Mouse (Mus musculus): ENCODE measurements at regions not wholly inside any gene's neighbourhood (a gene's known extent, or its start where the extent isn't known, plus 50 kb on each side); places are given as distances from the start of the nearest gene placed in this dataset.

DNA sequence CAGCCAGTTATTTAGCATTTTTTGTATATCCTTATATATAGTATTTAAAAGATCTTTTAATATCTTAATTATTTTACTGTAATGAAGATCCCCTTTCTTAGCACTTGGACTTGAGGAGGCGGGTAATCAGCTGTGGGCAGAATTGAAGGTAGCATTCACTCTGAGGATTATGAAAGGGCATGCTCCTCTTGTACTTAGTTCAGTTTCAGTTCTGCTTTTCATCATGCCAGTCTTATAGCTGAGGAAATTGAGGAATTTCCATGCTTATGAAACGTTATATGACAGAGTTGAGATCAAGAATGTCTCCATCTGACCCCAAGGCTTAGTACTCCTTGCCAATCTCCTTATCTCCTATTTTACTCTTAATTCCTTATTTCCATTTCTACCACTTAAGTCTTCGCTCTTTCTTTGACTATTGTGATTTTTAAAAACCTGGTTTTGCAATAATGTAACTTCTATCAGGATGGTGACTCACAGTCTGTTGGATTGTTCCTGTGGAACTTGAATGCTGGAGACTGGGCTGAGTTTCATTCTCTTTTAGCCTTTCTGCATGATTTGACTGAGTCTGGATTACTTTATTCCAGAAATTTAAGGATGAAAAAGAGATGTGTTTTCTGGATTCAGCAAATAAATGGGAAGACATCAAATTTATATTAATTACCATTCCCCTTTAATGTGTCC, 133.6 kb downstream of the Papss1 start:
- intact Hi-C loops (cut with DNase I) = no loop called here
- DNase-seq = no peak

DNA sequence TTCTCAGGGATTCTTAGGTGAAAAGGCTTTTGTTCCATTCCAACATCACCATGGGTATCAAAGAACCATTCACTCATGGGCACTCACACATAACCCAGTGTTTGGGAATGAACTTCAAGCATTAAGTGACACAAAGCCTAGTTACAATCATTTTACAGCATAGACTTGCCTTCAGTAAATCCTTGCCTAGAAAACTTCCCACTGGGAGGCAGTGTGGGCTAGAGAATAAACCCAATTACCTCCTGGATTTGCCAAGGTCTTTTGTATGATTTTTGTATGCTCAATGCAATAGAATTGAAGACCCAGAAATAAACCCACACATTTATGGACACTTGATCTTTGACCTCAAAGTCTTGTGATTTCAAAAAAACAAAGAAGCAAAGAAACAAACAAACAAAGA, 138.6 kb downstream of the Papss1 start:
- DNase-seq = peak in 1 of 2 experiments; percentile 11
- intact Hi-C loops (cut with DNase I) = no loop called here

DNA sequence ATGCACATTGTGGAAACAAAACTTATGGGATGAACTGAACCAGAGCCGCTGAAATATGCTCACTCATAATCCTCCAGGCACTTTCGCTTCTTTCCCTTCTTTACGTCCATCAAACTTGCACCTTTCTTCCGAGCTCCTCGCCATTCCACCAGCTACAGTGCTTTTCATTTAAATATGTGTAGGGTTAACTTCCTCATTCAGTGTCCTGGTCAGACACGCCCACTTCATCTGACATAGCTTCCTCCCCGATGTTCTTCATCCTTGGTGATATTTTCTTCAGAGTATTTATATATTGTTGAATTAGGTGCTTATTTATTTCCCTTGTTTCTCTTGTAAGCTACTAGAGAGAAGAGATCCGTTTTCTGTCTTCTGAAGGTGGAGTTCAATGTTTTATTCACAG, 149.0 kb downstream of the Papss1 start:
- intact Hi-C loops (cut with DNase I) = no loop called here
- DNase-seq = no peak

DNA sequence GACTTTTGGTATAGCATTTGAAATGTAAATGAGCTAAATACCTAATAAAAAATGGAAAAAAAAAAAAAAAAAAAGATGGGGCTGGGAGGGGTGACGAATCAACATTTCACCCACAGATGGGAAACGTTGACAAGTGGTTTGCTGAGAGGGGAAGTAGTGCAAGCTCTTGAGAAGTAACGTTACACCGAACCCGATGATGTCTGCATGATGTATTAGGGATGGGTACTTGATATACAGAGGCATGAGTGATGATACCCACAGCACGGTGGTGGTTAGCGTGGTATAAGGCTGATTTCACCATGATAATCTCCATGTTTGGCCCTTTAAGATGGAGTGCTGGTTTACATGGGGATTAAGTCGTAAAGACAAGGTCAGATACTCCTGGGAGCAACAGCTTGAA, 154.2 kb downstream of the Papss1 start:
- intact Hi-C loops (cut with DNase I) = no loop called here

DNA sequence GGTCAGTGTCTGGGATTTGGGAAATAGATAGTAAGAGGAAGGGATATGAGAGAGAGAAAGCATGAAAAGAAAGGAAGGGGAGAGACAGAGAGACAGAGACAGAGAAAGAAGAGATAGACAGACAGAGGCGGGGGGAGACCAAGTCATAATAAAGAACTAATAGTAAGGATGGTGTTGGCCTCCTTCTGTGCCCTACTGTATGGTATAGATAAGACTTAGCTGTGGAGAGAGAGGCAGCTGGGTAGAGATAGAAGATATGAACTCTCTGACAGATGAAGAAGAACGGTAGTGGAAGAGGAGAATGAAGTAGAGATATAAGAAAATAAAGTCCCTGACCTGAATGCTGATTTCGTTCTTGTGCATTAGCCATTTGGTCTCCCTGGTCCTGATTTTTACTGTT, 164.1 kb downstream of the Papss1 start:
- no peak for DNase-seq
- intact Hi-C loops (cut with DNase I) = no loop called here

More for the DNA sequence above, 154.2 kb downstream of the Papss1 start:
- no peak for DNase-seq

- peak in 1 of 2 experiments; percentile 5 for DNase-seq
- intact Hi-C loops (cut with DNase I) = no loop called here
These were observed 169.7 kb downstream of the Papss1 start for GRCm38 (mm10) chr3:131734226-131734625.

GRCm38 (mm10) chr3:131737461-131737860, 172.9 kb downstream of the Papss1 start:
- no peak for DNase-seq
- intact Hi-C loops (cut with DNase I) = no loop called here

- DNase-seq = no peak
- intact Hi-C loops (cut with DNase I) = no loop called here
These were observed 173.5 kb downstream of the Papss1 start for GRCm38 (mm10) chr3:131737953-131738598.

GRCm38 (mm10) chr3:131755537-131755936, 191.0 kb downstream of the Papss1 start:
- intact Hi-C loops (cut with DNase I) = no loop called here
- DNase-seq = no peak

DNA sequence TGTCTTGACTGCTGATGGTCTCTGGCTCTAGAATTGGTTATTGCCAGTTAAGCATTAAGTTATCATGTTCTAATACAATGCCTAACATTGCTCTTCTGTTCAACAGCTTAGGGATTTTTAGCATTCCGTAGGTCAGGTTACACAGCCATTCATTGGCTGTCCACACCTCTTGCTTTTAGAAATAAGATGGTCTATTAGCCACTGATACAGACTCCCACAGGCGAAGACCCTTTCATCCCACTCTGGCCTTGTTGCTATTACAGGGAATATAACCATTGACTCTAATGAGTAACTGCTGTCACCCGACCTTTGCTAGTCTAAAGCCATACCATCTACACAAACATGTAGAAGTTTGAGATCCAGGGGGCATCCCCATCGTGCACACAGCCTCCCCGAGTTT, 191.6 kb downstream of the Papss1 start:
- intact Hi-C loops (cut with DNase I) = no loop called here
- no peak for DNase-seq

DNA sequence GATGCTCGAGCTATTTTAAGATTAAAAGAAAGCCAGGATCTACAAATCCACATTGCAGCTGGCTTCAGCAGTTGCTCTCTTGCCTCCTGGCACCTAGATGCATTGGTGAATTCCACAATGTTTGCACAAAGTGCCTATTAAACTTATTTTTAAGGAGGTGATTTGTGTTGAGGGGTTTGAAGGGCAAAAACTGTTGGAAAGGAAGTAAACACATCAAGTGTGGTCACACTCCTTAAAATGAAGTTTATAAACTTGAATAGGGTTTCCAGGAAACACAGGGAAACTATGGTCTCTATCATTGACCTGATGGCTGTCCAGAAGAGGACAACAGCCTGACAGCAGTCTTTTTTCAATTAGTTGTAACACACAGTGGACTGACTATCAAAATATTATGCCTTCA, 205.4 kb downstream of the Papss1 start:
- no peak for DNase-seq
- intact Hi-C loops (cut with DNase I) = no loop called here

DNA sequence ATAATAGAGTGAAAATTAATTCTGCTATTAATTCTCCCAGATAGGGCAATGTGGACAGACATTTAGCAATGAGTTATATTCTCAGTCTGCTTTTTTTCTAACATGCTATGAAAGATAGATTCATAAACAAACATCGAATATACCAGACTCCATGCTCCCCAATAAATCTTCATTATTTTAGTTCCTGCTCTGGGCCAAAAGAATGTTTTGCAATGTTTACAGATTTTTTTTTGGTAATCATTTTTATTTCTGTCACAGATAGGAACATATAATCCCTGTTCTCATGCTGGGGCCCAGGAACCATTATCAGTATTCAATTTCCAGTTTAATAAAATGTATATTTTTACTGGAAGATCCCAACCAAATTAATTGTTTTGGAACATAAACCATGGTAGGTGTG, 205.9 kb downstream of the Papss1 start:
- intact Hi-C loops (cut with DNase I) = no loop called here
- no peak for DNase-seq

- intact Hi-C loops (cut with DNase I) = no loop called here
- DNase-seq = no peak
These were observed 207.4 kb downstream of the Papss1 start for GRCm38 (mm10) chr3:131771863-131772546.

- intact Hi-C loops (cut with DNase I) = no loop called here
- no peak for DNase-seq
These were observed 208.0 kb downstream of the Papss1 start for GRCm38 (mm10) chr3:131772593-131772992.

- DNase-seq = no peak
- intact Hi-C loops (cut with DNase I) = no loop called here
These were observed 210.9 kb downstream of the Papss1 start for GRCm38 (mm10) chr3:131775431-131775830.

GRCm38 (mm10) chr3:131776650-131777049, 212.1 kb downstream of the Papss1 start:
- intact Hi-C loops (cut with DNase I) = no loop called here

GRCm38 (mm10) chr3:131779803-131780202, 215.2 kb downstream of the Papss1 start:
- no peak for DNase-seq
- intact Hi-C loops (cut with DNase I) = no loop called here

More at GRCm38 (mm10) chr3:131776650-131777049, 212.1 kb downstream of the Papss1 start:
- no peak for DNase-seq

DNA sequence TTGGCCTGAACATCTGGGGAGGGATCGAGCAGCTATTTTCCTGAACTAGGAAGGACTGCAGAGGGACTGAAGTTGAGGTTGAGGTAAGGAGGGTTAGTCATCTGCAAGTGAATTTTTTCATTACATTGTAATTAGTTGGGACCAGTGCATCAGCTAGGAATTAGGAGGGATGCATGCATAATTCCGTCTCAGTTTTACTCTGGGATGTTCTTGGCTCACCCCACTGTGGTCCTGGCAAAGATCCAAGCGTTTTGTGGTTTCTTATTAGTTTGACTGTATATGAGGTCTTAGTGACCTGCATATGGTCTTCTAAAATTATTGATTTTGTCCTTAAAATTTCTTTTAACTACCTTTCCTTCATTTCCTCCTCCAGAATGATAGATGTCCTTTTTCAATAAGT, 221.0 kb downstream of the Papss1 start:
- DNase-seq = peak in 1 of 2 experiments; percentile 2
- intact Hi-C loops (cut with DNase I) = no loop called here

DNA sequence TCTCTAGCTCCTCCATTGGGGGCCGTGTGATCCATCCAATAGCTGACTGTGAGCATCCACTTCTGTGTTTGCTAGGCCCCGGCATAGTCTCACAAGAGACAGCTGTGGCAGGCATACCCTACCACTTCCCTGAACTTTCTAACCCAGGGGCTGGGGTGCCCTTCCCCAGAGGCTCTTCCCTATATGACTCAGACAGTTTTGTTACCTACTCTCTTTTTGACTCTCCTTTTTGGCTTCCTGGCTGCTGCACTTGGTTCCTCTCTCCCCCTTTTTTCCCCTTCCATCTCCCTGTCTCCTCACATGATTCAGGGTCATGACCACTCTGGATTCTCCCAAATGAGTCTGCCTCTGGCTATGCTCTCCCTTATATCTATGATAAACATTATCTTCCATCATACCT, 223.8 kb downstream of the Papss1 start:
- DNase-seq = no peak
- intact Hi-C loops (cut with DNase I) = no loop called here

DNA sequence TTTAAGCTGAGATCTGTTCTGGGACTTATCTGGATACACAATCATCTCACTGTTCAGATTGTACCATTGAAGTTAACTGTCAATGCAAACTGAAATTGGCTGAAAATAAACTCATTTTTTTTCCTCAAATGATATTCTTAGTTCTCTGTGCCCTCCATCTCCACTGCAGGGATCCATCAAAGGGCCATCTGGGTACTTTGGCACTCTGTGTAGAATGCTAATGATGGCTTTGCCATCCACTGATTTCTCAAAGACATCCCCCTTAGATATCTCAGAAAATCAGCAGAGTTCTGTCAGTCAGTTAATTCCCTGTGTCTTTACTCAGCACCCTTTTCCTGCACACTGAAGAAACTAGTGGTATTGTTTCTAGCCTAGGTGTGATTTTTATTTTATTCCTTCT, 224.6 kb downstream of the Papss1 start:
- DNase-seq = no peak
- intact Hi-C loops (cut with DNase I) = no loop called here

- intact Hi-C loops (cut with DNase I) = no loop called here
- no peak for DNase-seq
These were observed 229.5 kb downstream of the Papss1 start for GRCm38 (mm10) chr3:131794056-131794455.

All from heart, postnatal 14 days (tissue).